Mouse (Mus musculus): ENCODE measurements at regions not wholly inside any gene's neighbourhood (a gene's known extent, or its start where the extent isn't known, plus 50 kb on each side); places are given as distances from the start of the nearest gene placed in this dataset.

GRCm38 (mm10) chr1:144431535-144432276 lies 135.8 kb downstream of the Rgs21 start:
- Histone ChIP-seq H3K79me2 (ENCODE audit: control insufficient read depth, insufficient read depth, low read length, poor library complexity) (no peaks in the 10 kb centered on the region), H3K9ac (ENCODE audit: control insufficient read depth, low read depth, low read length, poor library complexity, severe bottlenecking) (no peak overlapping the region), H3K4me1 (ENCODE audit: control insufficient read depth in 1 of 2, insufficient read depth in 2 of 2, low read length in 2 of 2) (no peaks in the 10 kb centered on the region), H3K27me3 (ENCODE audit: control insufficient read depth in 1 of 2, insufficient read depth in 2 of 2, low read length in 2 of 2) (no peaks in the 10 kb centered on the region), H3K4me3 (ENCODE audit: control insufficient read depth in 1 of 2, insufficient read depth in 1 of 2, low read depth in 2 of 2, low read length in 2 of 2) (no peak overlapping the region), H3K27ac (ENCODE audit: control insufficient read depth, low read depth, low read length) (no peak overlapping the region), H3K36me3 (ENCODE audit: control insufficient read depth in 1 of 2, insufficient read depth in 2 of 2, low read length in 2 of 2) (no peaks in the 10 kb centered on the region), H3K9me3 (replicated peaks; ENCODE audit: insufficient read depth, low read length) (no peaks in the 10 kb centered on the region)
- TF ChIP-seq SIN3A (IDR thresholded peaks at IDR 0.05; ENCODE audit: low read length) (no peak), GABPA (IDR thresholded peaks at IDR 0.05; ENCODE audit: low read depth, low read length) (no peak), MYC (IDR thresholded peaks at IDR 0.05; ENCODE audit: low read depth, low read length) (no peak), GATA1 (IDR thresholded peaks at IDR 0.05; ENCODE audit: low read depth, low read length) (no peak), MYB (IDR thresholded peaks at IDR 0.05; ENCODE audit: low read depth, low read length) (no peak), EP300 (IDR thresholded peaks at IDR 0.05; ENCODE audit: low read depth in 1 of 2, low read length in 2 of 2) (no peak), MAZ (IDR thresholded peaks at IDR 0.05; ENCODE audit: low read depth, low read length) (no peak), SMC3 (IDR thresholded peaks at IDR 0.05; ENCODE audit: low read depth, low read length) (peak; percentile 84), CTCF (IDR thresholded peaks at IDR 0.05 in 2 of 3, conservative IDR thresholded peaks at IDR 0.05 in 1 of 3; ENCODE audit: control insufficient read depth in 1 of 3, insufficient read depth in 1 of 3, low read depth in 2 of 3, low read length in 3 of 3, poor library complexity in 1 of 3, severe bottlenecking in 1 of 3) (peak in 2 of 3 experiments; percentile 14 to 70; a peak in 3 of 6 replicates), RAD21 (IDR thresholded peaks at IDR 0.05; ENCODE audit: low read depth, low read length) (peak; percentile 93), ZC3H11A (IDR thresholded peaks at IDR 0.05; ENCODE audit: low read depth, low read length) (peak; percentile 87)
- DNase-seq (ENCODE audit: low read depth, low spot score), result peak; percentile 54

- H3K36me3 ChIP-seq (ENCODE audit: control insufficient read depth in 1 of 2, insufficient read depth in 2 of 2, low read length in 2 of 2), result no peaks in the 10 kb centered on the region
- TF ChIP-seq TBP (IDR thresholded peaks at IDR 0.05; ENCODE audit: low read depth, low read length), result no peak
- no peaks in the 10 kb centered on the region for H3K4me1 ChIP-seq (ENCODE audit: control insufficient read depth in 1 of 2, insufficient read depth in 2 of 2, low read length in 2 of 2)
- H3K27me3 ChIP-seq (ENCODE audit: control insufficient read depth in 1 of 2, insufficient read depth in 2 of 2, low read length in 2 of 2), result no peaks in the 10 kb centered on the region
- H3K79me2 ChIP-seq (ENCODE audit: control insufficient read depth, insufficient read depth, low read length, poor library complexity), result no peaks in the 10 kb centered on the region
- no peak overlapping the region for H3K27ac ChIP-seq (ENCODE audit: control insufficient read depth, low read depth, low read length)
- no peak overlapping the region for H3K9ac ChIP-seq (ENCODE audit: control insufficient read depth, low read depth, low read length, poor library complexity, severe bottlenecking)
- H3K4me3 ChIP-seq (ENCODE audit: control insufficient read depth in 1 of 2, insufficient read depth in 1 of 2, low read depth in 2 of 2, low read length in 2 of 2), result no peak overlapping the region
- H3K9me3 ChIP-seq (replicated peaks; ENCODE audit: insufficient read depth, low read length), result no peaks in the 10 kb centered on the region
- DNase-seq (ENCODE audit: low read depth, low spot score), result no peak
These were observed 146.1 kb downstream of the Rgs21 start for GRCm38 (mm10) chr1:144421374-144421773.

Data from MEL (cell line).